Mouse (Mus musculus): ENCODE measurements around the gene Olfr1510.
"Not testable (repeated sequence)": the region's sequence is repeated elsewhere in the genome, so short reads cannot be mapped to it uniquely, and the experiment has no call there.

Gene Olfr1510

GRCm38 (mm10) chr14:52414273-52414672 lies at the start of gene Olfr1510:
Gene Olfr1510 (minus strand): TSS chr14:52414373.
- DNase-seq (ENCODE audit: low spot score): no peak

GRCm38 (mm10) chr14:52461928-52462327 lies 47.8 kb upstream of the Olfr1510 start:
- no peak for DNase-seq (ENCODE audit: low spot score)

GRCm38 (mm10) chr14:52451138-52451537 lies 37.0 kb upstream of the Olfr1510 start:
- no peak for DNase-seq (ENCODE audit: low spot score)

GRCm38 (mm10) chr14:52442690-52443089 lies 28.5 kb upstream of the Olfr1510 start, which contains the start of gene Olfr1509:
Gene Olfr1509 (plus strand): TSS chr14:52442990.
- no peak for DNase-seq (ENCODE audit: low spot score)

- no peak for DNase-seq (ENCODE audit: low spot score)
Measured at GRCm38 (mm10) chr14:52427686-52428085, 13.5 kb upstream of the Olfr1510 start.

GRCm38 (mm10) chr14:52410142-52410919 lies 3.8 kb downstream of the Olfr1510 start:
- DNase-seq (ENCODE audit: low spot score): not testable (repeated sequence)

GRCm38 (mm10) chr14:52397279-52397678 lies 16.9 kb downstream of the Olfr1510 start, which contains the start of gene Olfr1511:
Gene Olfr1511 (minus strand): TSS chr14:52397379.
- no peak for DNase-seq (ENCODE audit: low spot score)

- not testable (repeated sequence) for DNase-seq (ENCODE audit: low spot score)
Measured at GRCm38 (mm10) chr14:52390084-52390848, 23.9 kb downstream of the Olfr1510 start.

GRCm38 (mm10) chr14:52379068-52379467 lies 35.1 kb downstream of the Olfr1510 start, which contains the start of gene Olfr1512:
Gene Olfr1512 (minus strand): TSS chr14:52379168.
- no peak for DNase-seq (ENCODE audit: low spot score)

- no peak for DNase-seq (ENCODE audit: low spot score)
Measured at GRCm38 (mm10) chr14:52368741-52369140, 45.4 kb downstream of the Olfr1510 start.

Measured in c-Kit-positive CD71-positive TER-119-positive erythroid progenitor cells, embryonic 14.5 days (primary cell).